Mouse (Mus musculus) liver, embryonic 13.5 days (tissue): Measurements from ENCODE around the gene Brwd3. TPM values are rescaled to one million over a fixed set of nuclear protein-coding genes. Genes with fewer than 3 reads are reported as not detected.

ENCODE experiments used
- ATAC-seq: fragments of 200-750 bp; cut with Nextera tagmentation; 2 replicates; pipeline ENCODE4 v1.8.0; 2017; ENCODE audit warnings: low read depth, mild to moderate bottlenecking, moderate number of reproducible peaks, moderate library complexity
- DNase-seq: peaks from one replicate; pipeline ENCODE4 v3.0.0; 2022
- H3K27ac ChIP-seq: fragments of 300-500 bp; sonication (generic); 2 replicates; pipeline ENCODE4 v1.5.1; 2015; ENCODE audit warnings: moderate library complexity, mild to moderate bottlenecking, inconsistent platforms
- H3K27me3 ChIP-seq: fragments of 300-500 bp; sonication (generic); 2 replicates; pipeline ENCODE4 v1.6.1; 2015; ENCODE audit warnings: mild to moderate bottlenecking, inconsistent platforms
- H3K36me3 ChIP-seq: fragments of 300-500 bp; sonication (generic); 2 replicates; pipeline ENCODE4 v1.6.1; 2015; ENCODE audit warnings: mild to moderate bottlenecking, inconsistent platforms
- H3K4me1 ChIP-seq: fragments of 300-500 bp; sonication (generic); replicated peaks from 2 replicates; pipeline ENCODE4 v1.6.1; 2015; ENCODE audit warnings: inconsistent platforms
- H3K4me2 ChIP-seq: fragments of 300-500 bp; sonication (generic); 2 replicates; pipeline ENCODE4 v1.6.1; 2015; ENCODE audit warnings: inconsistent platforms, mild to moderate bottlenecking, moderate library complexity
- H3K4me3 ChIP-seq: fragments of 300-500 bp; sonication (generic); replicated peaks from 2 replicates; pipeline ENCODE4 v1.5.1; 2015; ENCODE audit warnings: mild to moderate bottlenecking, inconsistent platforms
- H3K9ac ChIP-seq: fragments of 300-500 bp; sonication (generic); 2 replicates; pipeline ENCODE4 v1.6.1; 2015; ENCODE audit warnings: mild to moderate bottlenecking, inconsistent platforms
- H3K9me3 ChIP-seq: fragments of 300-500 bp; sonication (generic); replicated peaks from 2 replicates; pipeline ENCODE4 v1.6.1; 2016; ENCODE audit warnings: inconsistent platforms
- WGBS: fragments of 180-500 bp; shearing (Covaris S2); methylation state at CpG from one replicate; pipeline ENCODE4 v1.1.7; 2015; ENCODE audit not compliant: insufficient replicate concordance; 5-methylcytosine and 5-hydroxymethylcytosine counted together
- polyA plus RNA-seq: library from polyadenylated mRNA; unstranded; fragments of >200 nt; fragmentation: Nextera tagmentation; extraction: Ambion mirVana; gene quantifications from 2 replicates; pipeline ENCODE4 v1.2.1, GENCODE M21; 2015

Gene Brwd3
- polyA plus RNA-seq = 1.2 and 1.3 TPM in 2 replicates

GRCm38 (mm10) chrX:108834090-108834774 lies at the start of gene Brwd3:
Gene Brwd3, minus strand, starts transcription at chrX:108834372.
- Histone ChIP-seq H3K9ac (peak within 1 kb of the TSS; percentile 78), H3K4me1 (no peaks in the 10 kb centered on the region; the same call in 1 of the 2 replicates), H3K27ac (peak within 1 kb of the TSS; percentile 84), H3K27me3 (no peaks in the 10 kb centered on the region), H3K9me3 (no peaks in the 10 kb centered on the region), H3K36me3 (no peaks in the 10 kb centered on the region), H3K4me2 (peak within 1 kb of the TSS; percentile 74), H3K4me3 (peak within 1 kb of the TSS; percentile 70)
- WGBS = 15% methylated on average over 38 of the region's 39 CpGs
- DNase-seq (peak; percentile 78), ATAC-seq (peak; percentile 94)

- DNase-seq (no peak), ATAC-seq (no peak)
- no peaks in the 10 kb centered on the region for H3K4me1 ChIP-seq
- no peak overlapping the region for H3K9ac ChIP-seq
- H3K36me3 ChIP-seq = no peaks in the 10 kb centered on the region
- WGBS = 72% methylated on average over 4 of the region's 4 CpGs
- no peak overlapping the region for H3K4me3 ChIP-seq
- no peak overlapping the region for H3K27ac ChIP-seq
- H3K27me3 ChIP-seq = no peaks in the 10 kb centered on the region
- no peak overlapping the region for H3K4me2 ChIP-seq
- H3K9me3 ChIP-seq = no peaks in the 10 kb centered on the region
Observed at GRCm38 (mm10) chrX:108862632-108863031, 28.5 kb upstream of the Brwd3 start.

GRCm38 (mm10) chrX:108842705-108843104 lies 8.5 kb upstream of the Brwd3 start:
- DNase-seq (no peak), ATAC-seq (no peak)
- Histone ChIP-seq H3K9ac (no peak overlapping the region), H3K9me3 (no peaks in the 10 kb centered on the region), H3K27ac (no peak overlapping the region), H3K4me1 (no peaks in the 10 kb centered on the region; the same call in 1 of the 2 replicates), H3K4me2 (no peak overlapping the region), H3K4me3 (no peak overlapping the region), H3K27me3 (no peaks in the 10 kb centered on the region), H3K36me3 (no peaks in the 10 kb centered on the region)
- 84% methylated on average over 2 of the region's 2 CpGs for WGBS

GRCm38 (mm10) chrX:108836416-108836815 lies 2.2 kb upstream of the Brwd3 start:
- 40% methylated on average over 2 of the region's 2 CpGs for WGBS
- H3K27ac ChIP-seq = no peak overlapping the region
- no peaks in the 10 kb centered on the region for H3K27me3 ChIP-seq

GRCm38 (mm10) chrX:108835233-108835632 lies 1.1 kb upstream of the Brwd3 start:
- Histone ChIP-seq H3K27ac (peak overlapping the region; percentile 84; the same call in 1 of the 2 replicates), H3K36me3 (no peaks in the 10 kb centered on the region), H3K27me3 (no peaks in the 10 kb centered on the region), H3K9me3 (no peaks in the 10 kb centered on the region), H3K9ac (peak overlapping the region; percentile 63), H3K4me2 (peak overlapping the region; percentile 62), H3K4me1 (no peaks in the 10 kb centered on the region; the same call in 1 of the 2 replicates), H3K4me3 (peak overlapping the region; percentile 70)
- DNase-seq (no peak), ATAC-seq (no peak)
- WGBS = 44% methylated on average over 5 of the region's 5 CpGs

More at GRCm38 (mm10) chrX:108836416-108836815, 2.2 kb upstream of the Brwd3 start:
- Histone ChIP-seq H3K9me3 (no peaks in the 10 kb centered on the region), H3K36me3 (no peaks in the 10 kb centered on the region), H3K4me1 (no peaks in the 10 kb centered on the region; the same call in 1 of the 2 replicates), H3K4me2 (no peak overlapping the region), H3K4me3 (no peak overlapping the region), H3K9ac (no peak overlapping the region)
- peak; percentile 6 for DNase-seq
- ATAC-seq = no peak

- peak overlapping the region; percentile 81 for H3K27ac ChIP-seq
- peak overlapping the region; percentile 74 for H3K4me2 ChIP-seq
- 25% methylated on average over 21 of the region's 21 CpGs for WGBS
- no peaks in the 10 kb centered on the region for H3K9me3 ChIP-seq
- H3K27me3 ChIP-seq = no peaks in the 10 kb centered on the region
- no peaks in the 10 kb centered on the region for H3K36me3 ChIP-seq
- ATAC-seq = peak; percentile 8; the same call in 1 of the 2 replicates
- H3K4me3 ChIP-seq = peak overlapping the region; percentile 70
- no peaks in the 10 kb centered on the region; the same call in 1 of the 2 replicates for H3K4me1 ChIP-seq
- DNase-seq = peak; percentile 21
- peak overlapping the region; percentile 78 for H3K9ac ChIP-seq
Observed at GRCm38 (mm10) chrX:108833381-108834020, 671 bp downstream of the Brwd3 start.

- WGBS = 13% methylated on average over 13 of the region's 13 CpGs
- peak overlapping the region; percentile 74 for H3K4me2 ChIP-seq
Observed at GRCm38 (mm10) chrX:108832674-108833189, 1.4 kb downstream of the Brwd3 start.

GRCm38 (mm10) chrX:108831231-108831630 lies 2.9 kb downstream of the Brwd3 start:
- no peak for ATAC-seq
- no peak for DNase-seq

More at GRCm38 (mm10) chrX:108832674-108833189, 1.4 kb downstream of the Brwd3 start:
- peak; percentile 76 for DNase-seq
- no peaks in the 10 kb centered on the region for H3K9me3 ChIP-seq
- H3K4me3 ChIP-seq = peak overlapping the region; percentile 70
- H3K9ac ChIP-seq = peak overlapping the region; percentile 78
- peak; percentile 77 for ATAC-seq
- no peaks in the 10 kb centered on the region for H3K36me3 ChIP-seq
- no peaks in the 10 kb centered on the region; the same call in 1 of the 2 replicates for H3K4me1 ChIP-seq
- no peaks in the 10 kb centered on the region for H3K27me3 ChIP-seq
- H3K27ac ChIP-seq = peak overlapping the region; percentile 81

GRCm38 (mm10) chrX:108828111-108828510 lies 6.1 kb downstream of the Brwd3 start:
- Histone ChIP-seq H3K36me3 (peaks cover 5% of the 10 kb centered on the region; the same call in 1 of the 2 replicates), H3K27me3 (no peaks in the 10 kb centered on the region), H3K9ac (no peak overlapping the region), H3K9me3 (no peaks in the 10 kb centered on the region), H3K4me1 (no peaks in the 10 kb centered on the region), H3K4me3 (no peak overlapping the region), H3K4me2 (no peak overlapping the region), H3K27ac (no peak overlapping the region)
- ATAC-seq (no peak), DNase-seq (no peak)
- 51% methylated on average over 2 of the region's 2 CpGs for WGBS

More at GRCm38 (mm10) chrX:108831231-108831630, 2.9 kb downstream of the Brwd3 start:
- Histone ChIP-seq H3K27ac (no peak overlapping the region), H3K9me3 (no peaks in the 10 kb centered on the region), H3K4me1 (no peaks in the 10 kb centered on the region), H3K36me3 (no peaks in the 10 kb centered on the region), H3K9ac (no peak overlapping the region), H3K4me3 (no peak overlapping the region), H3K4me2 (no peak overlapping the region), H3K27me3 (no peaks in the 10 kb centered on the region)

GRCm38 (mm10) chrX:108797268-108797667 lies 36.9 kb downstream of the Brwd3 start:
- no peak for DNase-seq
- Histone ChIP-seq H3K4me2 (no peak overlapping the region), H3K36me3 (no peaks in the 10 kb centered on the region), H3K27me3 (no peaks in the 10 kb centered on the region), H3K4me3 (no peak overlapping the region), H3K4me1 (no peaks in the 10 kb centered on the region), H3K9ac (no peak overlapping the region), H3K9me3 (no peaks in the 10 kb centered on the region), H3K27ac (no peak overlapping the region)
- no peak for ATAC-seq
- WGBS = 62% methylated on average over 3 of the region's 3 CpGs

- Histone ChIP-seq H3K4me1 (no peaks in the 10 kb centered on the region), H3K9ac (no peak overlapping the region), H3K4me3 (no peak overlapping the region), H3K36me3 (no peaks in the 10 kb centered on the region), H3K9me3 (no peaks in the 10 kb centered on the region), H3K4me2 (no peak overlapping the region), H3K27ac (no peak overlapping the region), H3K27me3 (no peaks in the 10 kb centered on the region)
- no peak for DNase-seq
- no peak for ATAC-seq
- WGBS = 78% methylated on average over 4 of the region's 4 CpGs
Observed at GRCm38 (mm10) chrX:108783724-108784123, 50.4 kb downstream of the Brwd3 start.
